Mouse (Mus musculus) myocyte (in vitro differentiated cells): ENCODE measurements around the gene Pafah1b3. TPM values are rescaled to one million over a fixed set of nuclear protein-coding genes. Genes with fewer than 3 reads are reported as not detected.

Experiments used
- H3K27me3 ChIP-seq: one replicate; pipeline ENCODE4 v1.6.1; 2011; ENCODE audit not compliant: control insufficient read depth, insufficient read depth, insufficient read length
- H3K36me3 ChIP-seq: one replicate; pipeline ENCODE4 v1.6.1; 2011; ENCODE audit not compliant: control insufficient read depth, insufficient read depth
- H3K4me2 ChIP-seq: one replicate; pipeline ENCODE4 v1.6.1; 2011; ENCODE audit warnings: low read depth, control low read depth
- H3K4me3 ChIP-seq: one replicate; pipeline ENCODE4 v1.5.1; 2011; ENCODE audit warnings: mild to moderate bottlenecking, control low read depth, moderate library complexity
- H3K79me2 ChIP-seq: one replicate; pipeline ENCODE4 v1.6.1; 2011; ENCODE audit not compliant: control insufficient read depth, insufficient read depth
- H3ac ChIP-seq: one replicate; pipeline ENCODE4 v1.6.1; 2011; ENCODE audit not compliant: control insufficient read depth, insufficient read length
- CEBPB ChIP-seq: IDR thresholded peaks from 2 replicates; pipeline ENCODE4 v1.6.1; 2011; ENCODE audit warnings: mild to moderate bottlenecking, moderate library complexity; ENCODE audit not compliant: poor library complexity, insufficient read depth, severe bottlenecking
- E2F4 ChIP-seq: IDR thresholded peaks from one replicate; pipeline ENCODE4 v1.6.1; 2011; ENCODE audit warnings: mild to moderate bottlenecking, control low read depth, moderate library complexity; ENCODE audit not compliant: insufficient read depth
- MAX ChIP-seq: IDR thresholded peaks from one replicate; pipeline ENCODE4 v1.6.1; 2011; ENCODE audit warnings: low read depth, mild to moderate bottlenecking, control low read depth
- MYOD1 ChIP-seq, 3 experiments: IDR thresholded peaks; one replicate each; pipeline ENCODE4 v1.6.1; 2011; ENCODE audit warnings: control low read depth in 2 of 3, low read depth in 2 of 3, mild to moderate bottlenecking in 2 of 3, moderate library complexity in 1 of 3; ENCODE audit not compliant: insufficient read length in 2 of 3, control insufficient read depth in 1 of 3
- MYOG ChIP-seq, 3 experiments: IDR thresholded peaks; one replicate each; pipeline ENCODE4 v1.6.1; 2011; ENCODE audit warnings: control low read depth in 2 of 3, low read depth in 2 of 3, mild to moderate bottlenecking in 2 of 3; ENCODE audit not compliant: insufficient read length in 2 of 3, control insufficient read depth in 1 of 3, insufficient read depth in 1 of 3
- POLR2A ChIP-seq: IDR thresholded peaks from one replicate; pipeline ENCODE4 v1.6.1; 2011; ENCODE audit warnings: low read depth, mild to moderate bottlenecking, control low read depth, moderate library complexity; ENCODE audit not compliant: insufficient read length
- POLR2AphosphoS2 ChIP-seq: IDR thresholded peaks from one replicate; pipeline ENCODE4 v1.6.1; 2011; ENCODE audit warnings: low read depth, control low read depth; ENCODE audit not compliant: insufficient read length
- REST ChIP-seq: IDR thresholded peaks from one replicate; pipeline ENCODE4 v1.6.1; 2011; ENCODE audit warnings: mild to moderate bottlenecking, control low read depth, moderate library complexity; ENCODE audit not compliant: insufficient read depth, insufficient read length
- SRF ChIP-seq: IDR thresholded peaks from one replicate; pipeline ENCODE4 v1.6.1; 2011; ENCODE audit warnings: low read depth; ENCODE audit not compliant: control insufficient read depth, insufficient read length
- TCF12 ChIP-seq: IDR thresholded peaks from one replicate; pipeline ENCODE4 v1.6.1; 2011; ENCODE audit warnings: mild to moderate bottlenecking, control low read depth; ENCODE audit not compliant: poor library complexity, insufficient read depth, severe bottlenecking
- TCF3 ChIP-seq: IDR thresholded peaks from one replicate; pipeline ENCODE4 v1.6.1; 2011; ENCODE audit warnings: low read depth, control low read depth; ENCODE audit not compliant: insufficient read length
- USF1 ChIP-seq: IDR thresholded peaks from one replicate; pipeline ENCODE4 v1.6.1; 2011; ENCODE audit warnings: low read depth, mild to moderate bottlenecking, control low read depth, moderate library complexity
- polyA plus RNA-seq: library from polyadenylated mRNA; unstranded; fragments of >200 nt; fragmentation: generic; extraction: Trizol; gene quantifications from one replicate; pipeline ENCODE4 v1.2.1, GENCODE M21; 2012; ENCODE audit warnings: missing spikeins

The Pafah1b3 gene
- polyA plus RNA-seq, 1 experiment: 54.0 TPM

- Histone ChIP-seq H3K4me3 (peak overlapping the region; percentile 37), H3K36me3 (peaks cover 7% of the 10 kb centered on the region), H3ac (peak overlapping the region; percentile 62), H3K4me2 (peak overlapping the region; percentile 87), H3K27me3 (no peaks in the 10 kb centered on the region), H3K79me2 (peaks cover 21% of the 10 kb centered on the region)
- TF ChIP-seq CEBPB (no peak), REST (no peak), TCF12 (no peak), POLR2A (no peak), POLR2AphosphoS2 (no peak), E2F4 (no peak), MAX (no peak), MYOD1 (IDR thresholded peaks at IDR 0.05; ENCODE audit: control insufficient read depth in 1 of 3, insufficient read length in 2 of 3, low read depth in 2 of 3) (no peak), SRF (no peak), MYOG (IDR thresholded peaks at IDR 0.05; ENCODE audit: control insufficient read depth in 1 of 3, insufficient read depth in 1 of 3, insufficient read length in 2 of 3, low read depth in 2 of 3) (no peak), USF1 (no peak)
These were observed 15.0 kb downstream of the Pafah1b3 start for GRCm38 (mm10) chr7:25282731-25283211.

- Histone ChIP-seq H3ac (peak overlapping the region; percentile 62), H3K27me3 (no peaks in the 10 kb centered on the region), H3K4me2 (peak overlapping the region; percentile 82), H3K36me3 (peaks cover 7% of the 10 kb centered on the region), H3K79me2 (peaks cover 22% of the 10 kb centered on the region), H3K4me3 (peak overlapping the region; percentile 37)
- TF ChIP-seq MYOG (IDR thresholded peaks at IDR 0.05; ENCODE audit: control insufficient read depth in 1 of 3, insufficient read depth in 1 of 3, insufficient read length in 2 of 3, low read depth in 2 of 3) (no peak), REST (peak; percentile 24), E2F4 (no peak), SRF (no peak), TCF12 (no peak), POLR2AphosphoS2 (peak; percentile 92), MYOD1 (IDR thresholded peaks at IDR 0.05; ENCODE audit: control insufficient read depth in 1 of 3, insufficient read length in 2 of 3, low read depth in 2 of 3) (peak in 1 of 3 experiments; percentile 22), POLR2A (peak; percentile 93)
These were observed 15.8 kb downstream of the Pafah1b3 start for GRCm38 (mm10) chr7:25281734-25282601.

GRCm38 (mm10) chr7:25281166-25281733 lies 16.5 kb downstream of the Pafah1b3 start:
- peak overlapping the region; percentile 62 for H3ac ChIP-seq
- peak overlapping the region; percentile 82 for H3K4me2 ChIP-seq
- peak overlapping the region; percentile 37 for H3K4me3 ChIP-seq
- no peaks in the 10 kb centered on the region for H3K27me3 ChIP-seq
- peaks cover 4% of the 10 kb centered on the region for H3K36me3 ChIP-seq
- TF ChIP-seq REST: no peak
- no peak for TF ChIP-seq POLR2A
- TF ChIP-seq MAX: no peak
- TF ChIP-seq USF1: no peak
- TF ChIP-seq TCF12: no peak
- TF ChIP-seq E2F4: no peak
- TF ChIP-seq TCF3: no peak
- peaks cover 26% of the 10 kb centered on the region for H3K79me2 ChIP-seq

- Histone ChIP-seq H3ac (peak overlapping the region; percentile 57), H3K27me3 (no peaks in the 10 kb centered on the region), H3K79me2 (peaks cover 26% of the 10 kb centered on the region), H3K4me2 (peak overlapping the region; percentile 82), H3K4me3 (peak overlapping the region; percentile 37), H3K36me3 (no peaks in the 10 kb centered on the region)
- TF ChIP-seq POLR2A: peak; percentile 29
- TF ChIP-seq TCF3: no peak
These were observed 17.7 kb downstream of the Pafah1b3 start for GRCm38 (mm10) chr7:25279861-25280791.
